Mouse (Mus musculus): Measurements from ENCODE around the gene Agpat3. TPM values are rescaled to one million over a fixed set of nuclear protein-coding genes. Genes with fewer than 3 reads are reported as not detected.

Gene Agpat3
- total and polyA plus RNA-seq, 2 experiments from 2014 or later: 96.8 to 106 TPM

GRCm38 (mm10) chr10:78324556-78325164, 27.6 kb downstream of the Agpat3 start:
- H3K27me3 ChIP-seq (ENCODE audit: insufficient read depth, low read length): no peaks in the 10 kb centered on the region
- WGBS: 94% methylated on average over 6 of the region's 6 CpGs
- ATAC-seq (ENCODE audit: low FRiP score): no peak
- H3K9ac ChIP-seq (replicated peaks; ENCODE audit: low read length, poor library complexity, severe bottlenecking): no peak overlapping the region
- no peaks in the 10 kb centered on the region for H3K4me1 ChIP-seq (ENCODE audit: insufficient read depth, low read length)
- DNase-seq (ENCODE audit: low spot score): no peak
- no peak overlapping the region for H3K4me2 ChIP-seq (ENCODE audit: low read depth, low read length, poor library complexity, severe bottlenecking)
- no peaks in the 10 kb centered on the region for H3K9me3 ChIP-seq (ENCODE audit: low read length)
- H3K36me3 ChIP-seq (ENCODE audit: insufficient read depth, low read length): peaks cover 34% of the 10 kb centered on the region
- H3K4me3 ChIP-seq (ENCODE audit: low read depth, low read length): no peak overlapping the region
- no peak overlapping the region for H3K27ac ChIP-seq (ENCODE audit: low read depth, low read length)
- no peak for TF ChIP-seq CTCF (IDR thresholded peaks at IDR 0.05)

GRCm38 (mm10) chr10:78323214-78323880, 28.9 kb downstream of the Agpat3 start:
- no peak overlapping the region for H3K4me3 ChIP-seq (ENCODE audit: low read depth, low read length)
- no peak overlapping the region for H3K4me2 ChIP-seq (ENCODE audit: low read depth, low read length, poor library complexity, severe bottlenecking)
- no peaks in the 10 kb centered on the region for H3K27me3 ChIP-seq (ENCODE audit: insufficient read depth, low read length)
- peaks cover 29% of the 10 kb centered on the region for H3K36me3 ChIP-seq (ENCODE audit: insufficient read depth, low read length)
- TF ChIP-seq CTCF (IDR thresholded peaks at IDR 0.05): no peak
- no peaks in the 10 kb centered on the region for H3K4me1 ChIP-seq (ENCODE audit: insufficient read depth, low read length)
- no peak overlapping the region for H3K9ac ChIP-seq (replicated peaks; ENCODE audit: low read length, poor library complexity, severe bottlenecking)
- peak; percentile 25; the same call in 1 of the 2 replicates for ATAC-seq (ENCODE audit: low FRiP score)
- H3K9me3 ChIP-seq (ENCODE audit: low read length): no peaks in the 10 kb centered on the region
- 49% methylated on average over 7 of the region's 7 CpGs for WGBS
- DNase-seq (ENCODE audit: low spot score): peak; percentile 50
- no peak overlapping the region for H3K27ac ChIP-seq (ENCODE audit: low read depth, low read length)

GRCm38 (mm10) chr10:78322806-78323205, 29.5 kb downstream of the Agpat3 start:
- H3K27ac ChIP-seq (ENCODE audit: low read depth, low read length): no peak overlapping the region
- no peaks in the 10 kb centered on the region for H3K9me3 ChIP-seq (ENCODE audit: low read length)
- H3K9ac ChIP-seq (replicated peaks; ENCODE audit: low read length, poor library complexity, severe bottlenecking): no peak overlapping the region
- H3K4me2 ChIP-seq (ENCODE audit: low read depth, low read length, poor library complexity, severe bottlenecking): no peak overlapping the region
- ATAC-seq (ENCODE audit: low FRiP score): no peak
- H3K36me3 ChIP-seq (ENCODE audit: insufficient read depth, low read length): peaks cover 25% of the 10 kb centered on the region; the same call in 1 of the 2 replicates
- WGBS: no CpG with 5 or more reads among the region's 1 CpGs
- H3K4me3 ChIP-seq (ENCODE audit: low read depth, low read length): no peak overlapping the region
- no peaks in the 10 kb centered on the region for H3K27me3 ChIP-seq (ENCODE audit: insufficient read depth, low read length)
- DNase-seq (ENCODE audit: low spot score): no peak
- H3K4me1 ChIP-seq (ENCODE audit: insufficient read depth, low read length): no peaks in the 10 kb centered on the region
- TF ChIP-seq CTCF (IDR thresholded peaks at IDR 0.05): peak; percentile 47

- H3K27me3 ChIP-seq (ENCODE audit: insufficient read depth, low read length): no peaks in the 10 kb centered on the region
- H3K27ac ChIP-seq (ENCODE audit: low read depth, low read length): no peak overlapping the region
- no peaks in the 10 kb centered on the region for H3K4me1 ChIP-seq (ENCODE audit: insufficient read depth, low read length)
- H3K4me3 ChIP-seq (ENCODE audit: low read depth, low read length): no peak overlapping the region
- peaks cover 17% of the 10 kb centered on the region; the same call in 1 of the 2 replicates for H3K36me3 ChIP-seq (ENCODE audit: insufficient read depth, low read length)
- WGBS: 78% methylated on average over 3 of the region's 3 CpGs
- no peak overlapping the region for H3K4me2 ChIP-seq (ENCODE audit: low read depth, low read length, poor library complexity, severe bottlenecking)
- no peaks in the 10 kb centered on the region for H3K9me3 ChIP-seq (ENCODE audit: low read length)
- ATAC-seq (ENCODE audit: low FRiP score) (no peak), DNase-seq (ENCODE audit: low spot score) (no peak)
- TF ChIP-seq CTCF (IDR thresholded peaks at IDR 0.05): no peak
- no peak overlapping the region for H3K9ac ChIP-seq (replicated peaks; ENCODE audit: low read length, poor library complexity, severe bottlenecking)
These were observed 31.0 kb downstream of the Agpat3 start for GRCm38 (mm10) chr10:78321133-78321757.

GRCm38 (mm10) chr10:78320526-78320925, 31.8 kb downstream of the Agpat3 start:
- Histone ChIP-seq H3K4me3 (ENCODE audit: low read depth, low read length) (no peak overlapping the region), H3K36me3 (ENCODE audit: insufficient read depth, low read length) (peaks cover 14% of the 10 kb centered on the region), H3K9ac (replicated peaks; ENCODE audit: low read length, poor library complexity, severe bottlenecking) (no peak overlapping the region), H3K4me2 (ENCODE audit: low read depth, low read length, poor library complexity, severe bottlenecking) (no peak overlapping the region), H3K9me3 (ENCODE audit: low read length) (no peaks in the 10 kb centered on the region), H3K4me1 (ENCODE audit: insufficient read depth, low read length) (no peaks in the 10 kb centered on the region), H3K27ac (ENCODE audit: low read depth, low read length) (no peak overlapping the region), H3K27me3 (ENCODE audit: insufficient read depth, low read length) (no peaks in the 10 kb centered on the region)
- no peak for TF ChIP-seq CTCF (IDR thresholded peaks at IDR 0.05)
- ATAC-seq (ENCODE audit: low FRiP score): no peak
- no peak for DNase-seq (ENCODE audit: low spot score)
- WGBS: 83% methylated on average over 1 of the region's 1 CpGs

- Histone ChIP-seq H3K27me3 (ENCODE audit: insufficient read depth, low read length) (no peaks in the 10 kb centered on the region), H3K4me1 (ENCODE audit: insufficient read depth, low read length) (no peaks in the 10 kb centered on the region), H3K27ac (ENCODE audit: low read depth, low read length) (no peak overlapping the region), H3K9me3 (ENCODE audit: low read length) (no peaks in the 10 kb centered on the region), H3K9ac (replicated peaks; ENCODE audit: low read length, poor library complexity, severe bottlenecking) (no peak overlapping the region), H3K36me3 (ENCODE audit: insufficient read depth, low read length) (peaks cover 13% of the 10 kb centered on the region), H3K4me2 (ENCODE audit: low read depth, low read length, poor library complexity, severe bottlenecking) (no peak overlapping the region), H3K4me3 (ENCODE audit: low read depth, low read length) (no peak overlapping the region)
- WGBS: 89% methylated on average over 9 of the region's 9 CpGs
- no peak for TF ChIP-seq CTCF (IDR thresholded peaks at IDR 0.05)
- DNase-seq (ENCODE audit: low spot score) (peak; percentile 34), ATAC-seq (ENCODE audit: low FRiP score) (no peak)
These were observed 32.3 kb downstream of the Agpat3 start for GRCm38 (mm10) chr10:78319940-78320339.

Data from midbrain, postnatal 0 days (tissue).